Mouse (Mus musculus) liver, embryonic 14.5 days (tissue): ENCODE measurements around the gene Cpvl.

Experiments
- CTCF ChIP-seq: IDR thresholded peaks from 2 replicates; pipeline ENCODE4 v1.5.1; 2016; ENCODE audit warnings: antibody characterized with exemption, low read depth, control low read depth
- EP300 ChIP-seq: IDR thresholded peaks from 2 replicates; pipeline ENCODE4 v1.6.1; 2016; ENCODE audit warnings: antibody characterized with exemption, low read depth

DNA sequence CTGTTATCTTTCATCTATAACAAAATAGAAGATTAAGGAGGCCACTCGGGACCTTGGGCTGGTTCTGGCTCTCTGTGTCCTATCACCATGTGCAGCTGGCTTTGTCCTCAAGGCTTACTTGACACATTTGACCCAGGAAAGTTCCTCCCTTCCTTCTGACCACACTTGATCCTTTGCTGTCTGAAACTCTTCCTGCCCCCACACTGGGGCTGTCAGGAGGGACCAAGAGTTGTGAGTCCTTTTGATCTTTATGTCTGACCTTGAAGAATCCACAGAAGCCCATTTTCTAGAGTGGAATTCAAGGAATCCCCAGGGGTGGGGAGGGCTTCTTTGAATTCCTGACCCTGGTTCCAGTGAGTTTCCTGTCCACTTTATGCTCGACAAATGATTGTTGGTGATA, 39.6 kb upstream of the Cpvl start:
- TF ChIP-seq CTCF (no peak), EP300 (no peak)
